Mouse (Mus musculus) adrenal gland, postnatal 25 days (tissue): ENCODE measurements around the gene Glb1l. TPM values are rescaled to one million over a fixed set of nuclear protein-coding genes. Genes with fewer than 3 reads are reported as not detected.

ENCODE experiments used
- microRNA-seq, 2 experiments: library from miRNA; unstranded; fragments of <30 nt; microRNA quantifications; one replicate each; pipeline ENCODE4 v1.2.0; 2021
- total RNA-seq: library from RNA; stranded (reverse); gene quantifications from 2 replicates; pipeline ENCODE4 v1.2.3, GENCODE M21; 2021

The Glb1l gene
- total RNA-seq, 1 experiment from 2014 or later: 28.7 TPM

Small RNAs within 50 kb of the gene (microRNA-seq; reads per million reads assigned to microRNA genes)
- gene Gm27943: 0 reads per million in 2 experiments

Other genes with a start within 250 kb of the Glb1l start
- gene Nhej1, start 85.6 kb downstream of the Glb1l start, total RNA-seq: 6.1 and 7.2 TPM in 2 replicates
- 0.58 and 1.0 TPM in 2 replicates for gene Slc23a3, start 76.9 kb downstream of the Glb1l start, total RNA-seq
- 41.2 and 48.9 TPM in 2 replicates for gene Cnppd1, start 68.1 kb downstream of the Glb1l start, total RNA-seq
- gene Retreg2, start 68.0 kb downstream of the Glb1l start, total RNA-seq: 88.4 and 95.4 TPM in 2 replicates
- 36.0 and 39.8 TPM in 2 replicates for gene Zfand2b, start 42.2 kb downstream of the Glb1l start, total RNA-seq
- gene Abcb6, start 30.4 kb downstream of the Glb1l start, total RNA-seq: 29.9 and 33.1 TPM in 2 replicates
- 23.5 and 26.4 TPM in 2 replicates for gene Ankzf1, start 18.7 kb downstream of the Glb1l start, total RNA-seq
- 45.3 and 50.6 TPM in 2 replicates for gene Atg9a, start 18.6 kb downstream of the Glb1l start, total RNA-seq
- 105 and 133 TPM in 2 replicates for gene Stk16, start within 50 bp of the Glb1l start, total RNA-seq
- gene Tuba4a, start 9.1 kb upstream of the Glb1l start, total RNA-seq: 16.3 and 35.1 TPM in 2 replicates
- not detected in 2 replicates for gene A630095N17Rik, start 21.3 kb upstream of the Glb1l start, total RNA-seq
- gene Dnajb2, start 25.6 kb upstream of the Glb1l start, total RNA-seq: 67.3 and 85.6 TPM in 2 replicates
- 41.6 and 54.3 TPM in 2 replicates for gene Ptprn, start 53.7 kb upstream of the Glb1l start, total RNA-seq
- 101 and 123 TPM in 2 replicates for gene Resp18, start 67.6 kb upstream of the Glb1l start, total RNA-seq
- 91.1 and 117 TPM in 2 replicates for gene Dnpep, start 107.2 kb upstream of the Glb1l start, total RNA-seq
- gene Des, start 149.5 kb upstream of the Glb1l start, total RNA-seq: 9.3 and 14.1 TPM in 2 replicates
- 15.8 and 18.1 TPM in 2 replicates for gene Speg, start 164.5 kb upstream of the Glb1l start, total RNA-seq
- 78.5 and 82.3 TPM in 2 replicates for gene Gmppa, start 225.1 kb upstream of the Glb1l start, total RNA-seq
- gene Asic4, start 239.6 kb upstream of the Glb1l start, total RNA-seq: 4.8 and 6.9 TPM in 2 replicates